Mouse (Mus musculus) spleen, postnatal 0 days (tissue): Measurements from ENCODE around the gene Ovol2. TPM values are rescaled to one million over a fixed set of nuclear protein-coding genes. Genes with fewer than 3 reads are reported as not detected.

ENCODE experiments used
- polyA plus RNA-seq: library from polyadenylated mRNA; unstranded; fragments of >200 nt; fragmentation: Nextera tagmentation; extraction: Ambion mirVana; gene quantifications from 2 replicates; pipeline ENCODE4 v1.2.1, GENCODE M21; 2015

The Ovol2 gene
- not detected in 2 replicates for polyA plus RNA-seq

GRCm38 (mm10) chr2:144331401-144332302, at the start of gene Ovol2:
Gene Ovol2 (minus strand): TSS chr2:144332146.

DNA sequence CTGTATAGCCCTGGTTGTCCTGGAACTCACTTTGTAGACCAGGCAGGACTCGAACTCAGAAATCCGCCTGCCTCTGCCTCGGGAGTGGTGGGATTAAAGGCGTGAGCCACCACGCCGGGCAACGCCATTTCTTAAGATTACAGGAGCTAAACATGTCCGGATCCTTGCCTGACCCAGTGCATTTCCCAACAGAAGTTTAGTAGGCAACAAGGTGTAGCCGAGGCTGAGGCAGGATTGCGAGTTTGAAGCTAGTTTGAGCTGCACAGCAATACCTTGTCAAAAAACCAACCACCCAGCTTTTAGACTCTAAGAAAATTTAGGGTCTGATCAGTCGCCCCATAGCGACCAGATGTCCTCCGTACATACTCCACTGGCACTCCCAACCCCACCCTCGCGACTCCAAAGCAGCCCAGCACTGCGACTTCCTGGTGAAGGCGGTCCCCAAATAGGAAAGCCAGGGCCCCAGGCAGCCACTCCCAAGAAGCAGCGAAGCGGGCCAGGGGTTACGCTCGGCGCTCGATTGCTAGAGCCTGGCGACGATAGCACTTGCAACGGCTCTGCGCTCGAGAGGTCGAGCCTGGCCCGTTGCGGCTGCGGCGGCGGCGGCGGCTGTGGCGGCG, 36.6 kb upstream of the Ovol2 start, which contains the start of the genes Kat14 and Pet117:
TSS of gene Kat14 (plus strand) at position 584 of the 620 bp plus-strand sequence.
TSS of gene Pet117 (plus strand) at position 597 of the 620 bp plus-strand sequence.

DNA sequence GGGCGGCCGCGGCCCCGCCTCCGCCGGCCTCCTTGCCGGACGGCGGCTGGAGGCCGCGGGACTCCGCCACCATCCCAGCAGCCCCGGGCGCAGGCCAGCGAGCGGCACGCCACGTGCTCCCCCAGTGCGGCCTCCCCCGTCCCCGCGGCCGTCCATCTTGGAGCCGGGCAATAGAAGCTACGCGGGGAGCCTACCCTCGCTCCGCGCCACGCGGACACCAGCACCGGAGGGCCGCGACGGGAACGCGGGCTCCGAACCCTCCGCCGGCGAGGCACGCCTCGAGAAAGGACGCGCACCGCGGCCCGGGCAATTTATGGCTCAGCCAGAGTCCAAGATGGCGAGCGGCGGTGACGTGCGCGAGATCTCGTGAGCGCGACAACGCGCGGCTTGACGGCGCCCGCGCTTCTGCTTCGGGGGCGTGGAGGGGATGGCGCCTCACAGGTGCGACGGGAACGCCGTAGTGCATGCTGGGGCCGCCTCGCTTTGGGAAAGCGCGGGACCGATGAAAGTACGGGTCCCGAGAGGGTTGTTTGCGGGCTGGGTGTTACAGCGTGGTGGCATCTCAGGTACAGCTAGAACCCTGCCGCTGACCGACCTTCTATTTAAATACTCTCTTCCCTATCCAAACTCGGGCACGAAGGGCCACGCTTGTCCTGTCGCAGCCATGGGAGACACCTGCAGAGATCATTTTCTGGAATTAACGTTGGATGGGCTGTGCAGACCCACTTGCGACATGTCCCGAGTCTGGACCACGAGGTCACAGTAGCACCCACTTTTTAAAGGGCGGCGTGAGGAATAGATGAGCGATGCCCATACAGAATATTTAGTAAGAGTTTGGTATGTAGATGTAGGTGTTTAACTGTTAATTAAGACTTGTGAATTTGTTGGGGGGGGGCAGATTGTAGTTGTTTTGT, 61.2 kb downstream of the Ovol2 start, which contains the start of the genes Mgme1 and Snx5:
TSS of gene Mgme1 (plus strand) at position 157 of the 914 bp plus-strand sequence.
TSS of gene Snx5 (minus strand) at position 400 of the 914 bp plus-strand sequence.

Other genes with a start within 250 kb of the Ovol2 start
- 11.5 and 12.3 TPM in 2 replicates for gene Mgme1, start 61.5 kb downstream of the Ovol2 start, polyA plus RNA-seq
- 76.9 and 86.0 TPM in 2 replicates for gene Snx5, start 61.2 kb downstream of the Ovol2 start, polyA plus RNA-seq
- gene Kat14, start 36.8 kb upstream of the Ovol2 start, polyA plus RNA-seq: 19.0 and 21.0 TPM in 2 replicates
- 2.4 and 2.5 TPM in 2 replicates for gene Pet117, start 36.9 kb upstream of the Ovol2 start, polyA plus RNA-seq
- 0.07 and 0.42 TPM in 2 replicates for gene Dzank1, start 195.3 kb upstream of the Ovol2 start, polyA plus RNA-seq
- 10.1 and 12.9 TPM in 2 replicates for gene Polr3f, start 195.6 kb upstream of the Ovol2 start, polyA plus RNA-seq
- 10.0 and 15.4 TPM in 2 replicates for gene Rbbp9, start 218.7 kb upstream of the Ovol2 start, polyA plus RNA-seq
- gene Sec23b, start 224.1 kb upstream of the Ovol2 start, polyA plus RNA-seq: 42.5 and 46.7 TPM in 2 replicates